9 mouse cellular contexts compared by ENCODE assay signal in genomic region chr9:48740098-48740505, GRCm38 (mm10).
DNase-seq lines count a peak whose midpoint lies in the region; ATAC-seq and TF ChIP-seq lines count a peak whose summit lies in the region.
"Had no signal": no experiment of that assay in that cellular context is flagged by ENCODE, and none has a peak within 500 bp of the region (broad histone marks: within the 10 kb centered on the region; RNA-seq: fewer than 3 reads in every experiment).

No protein-coding gene starts in this region.

- H3K4me1 ChIP-seq in forebrain, embryonic 10.5 days, result peaks cover 76% of the 10 kb centered on the region
- peaks cover 60% of the 10 kb centered on the region for H3K4me1 ChIP-seq in heart, embryonic 13.5 days
- peaks cover 49% of the 10 kb centered on the region for H3K4me1 ChIP-seq in kidney, postnatal 0 days (replicated peaks; ENCODE audit: insufficient read depth, low read length)

- no peaks in the 10 kb centered on the region for H3K9me3 ChIP-seq in forebrain, embryonic 10.5 days
- no peaks in the 10 kb centered on the region for H3K9me3 ChIP-seq in heart, embryonic 13.5 days
- H3K9me3 ChIP-seq in kidney, postnatal 0 days (replicated peaks; ENCODE audit: low read length), result no peaks in the 10 kb centered on the region

- H3K36me3 ChIP-seq in forebrain, embryonic 10.5 days (replicated peaks), result peaks cover 27% of the 10 kb centered on the region
- H3K36me3 ChIP-seq in heart, embryonic 13.5 days, result no peaks in the 10 kb centered on the region
- H3K36me3 ChIP-seq in kidney, postnatal 0 days (ENCODE audit: insufficient read depth, low read length), result no peaks in the 10 kb centered on the region

- WGBS in forebrain, embryonic 10.5 days, result 83% methylated on average over 11 of the region's 11 CpGs
- whole genome bisulfite sequencing in heart, embryonic 13.5 days, result 11% methylated on average over 11 of the region's 11 CpGs
- WGBS in kidney, postnatal 0 days, result 6% methylated on average over 11 of the region's 11 CpGs

- peak; percentile 77 for ATAC-seq in heart, embryonic 13.5 days (ENCODE audit: extremely low read depth, insufficient number of reproducible peaks, low FRiP score, low TSS enrichment)
- peak; percentile 90 for ATAC-seq in kidney, postnatal 0 days (replicated peaks; ENCODE audit: low FRiP score, low read depth)
- peak; percentile 47 for ATAC-seq in monocyte, adult 5-6 weeks (replicated peaks; ENCODE audit: insufficient number of reproducible peaks, low FRiP score, low TSS enrichment, poor library complexity, severe bottlenecking)

- peak; percentile 57 for DNase-seq in 3134 (ENCODE audit: extremely low read depth, insufficient read length, low spot score)
- DNase-seq in brain, adult 2 months (ENCODE audit: low read depth, low spot score), result peak; percentile 97
- DNase-seq in forebrain, embryonic 10.5 days (ENCODE audit: extremely low spot score, low spot score), result no peak
- DNase-seq in kidney, postnatal 0 days (ENCODE audit: low spot score), result peak; percentile 96
- DNase-seq in liver, result peak; percentile 82
- DNase-seq in spleen, postnatal 4 days (ENCODE audit: low spot score in 2 of 2), result peak; percentile 75 to 83

- H3K9ac ChIP-seq in heart, embryonic 13.5 days, result peak overlapping the region; percentile 42; the same call in 1 of the 2 replicates
- H3K9ac ChIP-seq in kidney, postnatal 0 days (ENCODE audit: low read depth, low read length), result no peak overlapping the region

- peak overlapping the region; percentile 59 for H3K4me2 ChIP-seq in heart, embryonic 13.5 days
- peak overlapping the region; percentile 21; the same call in 1 of the 2 replicates for H3K4me2 ChIP-seq in kidney, postnatal 0 days (ENCODE audit: low read length)

- H3K27me3 ChIP-seq in forebrain, embryonic 10.5 days (ENCODE audit: poor library complexity, severe bottlenecking), result 0 out of 2 replicates have a peak, but pooled peaks cover 6% of the 10 kb centered on the region
- 0 out of 2 replicates have a peak, but pooled peaks cover 7% of the 10 kb centered on the region for H3K27me3 ChIP-seq in heart, embryonic 13.5 days (replicated peaks)
- H3K27me3 ChIP-seq in kidney, postnatal 0 days (ENCODE audit: insufficient read depth, low read length), result no peaks in the 10 kb centered on the region
- H3K27me3 ChIP-seq: CH12.LX had no signal

- TF ChIP-seq CTCF in kidney, postnatal 0 days (IDR thresholded peaks at IDR 0.05; ENCODE audit: low read depth), result no peak

- peak overlapping the region; percentile 6; the same call in 1 of the 2 replicates for H3K27ac ChIP-seq in forebrain, embryonic 10.5 days
- peak overlapping the region; percentile 70 for H3K27ac ChIP-seq in heart, embryonic 13.5 days (replicated peaks)
- peak overlapping the region; percentile 71 for H3K27ac ChIP-seq in kidney, postnatal 0 days

- no peak overlapping the region for H3K4me3 ChIP-seq in forebrain, embryonic 10.5 days
- 0 out of 2 replicates have a peak overlapping the region, but pooled peaks have one; percentile 19 for H3K4me3 ChIP-seq in heart, embryonic 13.5 days
- H3K4me3 ChIP-seq in kidney, postnatal 0 days (replicated peaks; ENCODE audit: low read depth, low read length), result no peak overlapping the region

Comparison
In these comparisons a context has a peak if more than half of its experiments do, and no peak if none do; other contexts are left out.
1. H3K27ac ChIP-seq: peak in every context shown above with its lines; median percentile 71 in kidney, postnatal 0 days; 70 in heart, embryonic 13.5 days; 6 in forebrain, embryonic 10.5 days.